Mouse (Mus musculus) lung, postnatal 14 days (tissue): ENCODE results near the gene Psg20.
"Not testable (repeated sequence)": the region's sequence is repeated elsewhere in the genome, so short reads cannot be mapped to it uniquely, and the experiment has no call there.

Experiments
- DNase-seq: peaks from one replicate; pipeline ENCODE4 v3.0.0; 2021

Psg20 gene

DNA sequence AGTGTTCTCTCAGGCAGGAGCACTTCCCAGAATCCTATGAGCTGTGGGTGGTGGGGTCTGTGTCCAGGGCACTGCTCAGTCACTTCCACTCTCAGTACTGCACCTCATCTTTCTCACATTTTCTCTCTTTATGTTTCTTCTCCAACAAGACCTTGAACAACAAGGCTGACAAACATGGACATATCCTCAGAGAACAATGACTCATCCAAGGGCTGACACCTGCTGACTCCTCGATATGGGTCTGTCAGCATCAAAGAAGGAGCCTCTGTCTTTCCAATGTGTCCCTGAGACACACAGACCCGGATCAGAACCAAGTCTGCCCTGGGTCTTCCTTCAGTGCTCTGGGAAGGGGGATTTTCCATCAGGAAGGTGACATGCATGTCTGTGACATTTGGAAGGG lies at the start of gene Psg20:
Gene Psg20, minus strand, starts transcription at position 101 of the 400 bp plus-strand sequence.
- no peak for DNase-seq

- DNase-seq: no peak
Measured at GRCm38 (mm10) chr7:18734451-18734850, 48.5 kb upstream of the Psg20 start.

DNA sequence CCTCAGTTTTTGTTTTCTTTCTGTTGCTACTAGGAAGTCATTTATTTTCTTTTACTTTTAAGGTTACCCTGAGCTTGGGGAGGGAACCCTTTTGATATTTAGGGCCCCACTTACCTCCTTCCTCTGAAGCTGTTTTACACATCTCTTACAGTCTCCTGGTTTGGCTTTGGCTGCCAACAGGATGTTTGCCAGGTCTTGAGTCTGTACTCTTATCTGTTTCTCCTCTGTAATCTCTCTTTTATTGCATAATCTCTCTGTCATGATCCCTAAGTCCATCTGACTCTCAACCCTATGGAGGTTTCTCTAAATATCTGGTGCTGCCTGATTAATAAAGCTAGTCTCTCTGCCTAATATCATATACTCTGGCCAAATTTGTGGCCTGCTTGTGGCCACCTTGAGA lies 47.1 kb upstream of the Psg20 start:
- no peak for DNase-seq

- no peak for DNase-seq
Measured at GRCm38 (mm10) chr7:18728391-18728790, 42.4 kb upstream of the Psg20 start.

GRCm38 (mm10) chr7:18725931-18726330 lies 39.9 kb upstream of the Psg20 start:
- not testable (repeated sequence) for DNase-seq

- DNase-seq: no peak
Measured at GRCm38 (mm10) chr7:18724001-18724400, 38.0 kb upstream of the Psg20 start.

- DNase-seq: no peak
Measured at GRCm38 (mm10) chr7:18717790-18718189, 31.8 kb upstream of the Psg20 start, which contains the start of gene Psg22. Gene Psg22 (plus strand): TSS chr7:18718090.

GRCm38 (mm10) chr7:18715546-18715945 lies 29.6 kb upstream of the Psg20 start:
- peak; percentile 7 for DNase-seq

GRCm38 (mm10) chr7:18710846-18711245 lies 24.9 kb upstream of the Psg20 start:
- DNase-seq: no peak

DNA sequence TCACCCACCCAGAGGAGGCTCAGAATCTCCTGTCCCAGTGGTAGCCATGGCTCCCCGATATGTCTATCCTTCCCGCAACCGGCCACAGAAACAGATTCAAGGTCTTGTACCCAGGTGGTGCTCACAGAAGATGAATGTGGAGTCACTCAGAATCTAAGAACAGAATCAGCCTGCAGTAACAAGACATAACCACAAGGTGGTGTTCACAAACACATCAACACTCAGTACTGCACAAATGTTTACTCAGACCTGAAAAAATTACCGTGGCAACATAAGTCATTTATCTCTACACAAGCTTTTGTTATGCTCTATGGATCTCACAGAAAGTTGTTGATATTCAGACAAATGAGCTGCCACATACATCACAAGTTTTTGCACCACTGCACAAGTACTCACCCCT lies 24.3 kb upstream of the Psg20 start:
- DNase-seq: not testable (repeated sequence)

GRCm38 (mm10) chr7:18685586-18685985 lies 399 bp downstream of the Psg20 start:
- no peak for DNase-seq

GRCm38 (mm10) chr7:18679772-18680171 lies 6.2 kb downstream of the Psg20 start:
- peak; percentile 14 for DNase-seq

GRCm38 (mm10) chr7:18656625-18657024 lies 29.4 kb downstream of the Psg20 start, which contains the start of gene Psg21:
Gene Psg21 (minus strand): TSS chr7:18656725.
- DNase-seq: not testable (repeated sequence)

GRCm38 (mm10) chr7:18626921-18627320 lies 59.1 kb downstream of the Psg20 start:
- DNase-seq: not testable (repeated sequence)
